Mouse (Mus musculus) heart, adult 8-10 months (tissue): ENCODE measurements around the gene Fam189a1. TPM values are rescaled to one million over a fixed set of nuclear protein-coding genes. Genes with fewer than 3 reads are reported as not detected.

Experiments used
- DNase-seq: peaks from one replicate; pipeline ENCODE4 v3.0.0; 2022; ENCODE audit warnings: low spot score
- total RNA-seq, 4 experiments: library from RNA; stranded (reverse); gene quantifications; 2 replicates each; pipeline ENCODE4 v1.2.4; 2022

Gene Fam189a1
- total RNA-seq, 4 experiments from 2014 or later, result not detected

GRCm38 (mm10) chr7:64830214-64830995 is 326.0 kb downstream of the Fam189a1 start:
- no peak for DNase-seq

GRCm38 (mm10) chr7:64821081-64821480 is 335.3 kb downstream of the Fam189a1 start:
- DNase-seq, result no peak

GRCm38 (mm10) chr7:64819683-64820082 is 336.7 kb downstream of the Fam189a1 start:
- no peak for DNase-seq

GRCm38 (mm10) chr7:64808876-64809275 is 347.5 kb downstream of the Fam189a1 start:
- DNase-seq, result no peak

GRCm38 (mm10) chr7:64805100-64805499 is 351.3 kb downstream of the Fam189a1 start:
- no peak for DNase-seq

- DNase-seq, result no peak
These were observed 360.8 kb downstream of the Fam189a1 start for GRCm38 (mm10) chr7:64795554-64795953.

- no peak for DNase-seq
These were observed 364.3 kb downstream of the Fam189a1 start for GRCm38 (mm10) chr7:64792031-64792430.

GRCm38 (mm10) chr7:64791145-64791544 is 365.2 kb downstream of the Fam189a1 start:
- no peak for DNase-seq

- DNase-seq, result no peak
These were observed 371.3 kb downstream of the Fam189a1 start for GRCm38 (mm10) chr7:64785040-64785439.

GRCm38 (mm10) chr7:64779501-64779900 is 376.9 kb downstream of the Fam189a1 start:
- DNase-seq, result no peak

GRCm38 (mm10) chr7:64776708-64777489 is 379.5 kb downstream of the Fam189a1 start:
- no peak for DNase-seq

GRCm38 (mm10) chr7:64773465-64773864 is 382.9 kb downstream of the Fam189a1 start:
- DNase-seq, result no peak

- DNase-seq, result no peak
These were observed 385.5 kb downstream of the Fam189a1 start for GRCm38 (mm10) chr7:64770779-64771390.

GRCm38 (mm10) chr7:64769768-64770167 is 386.6 kb downstream of the Fam189a1 start:
- no peak for DNase-seq

- no peak for DNase-seq
These were observed 390.8 kb downstream of the Fam189a1 start for GRCm38 (mm10) chr7:64765595-64765994.

- no peak for DNase-seq
These were observed 401.2 kb downstream of the Fam189a1 start for GRCm38 (mm10) chr7:64755141-64755540.

GRCm38 (mm10) chr7:64754161-64754560 is 402.2 kb downstream of the Fam189a1 start:
- DNase-seq, result no peak

GRCm38 (mm10) chr7:64753678-64754077 is 402.7 kb downstream of the Fam189a1 start:
- no peak for DNase-seq

GRCm38 (mm10) chr7:64752133-64752532 is 404.2 kb downstream of the Fam189a1 start:
- no peak for DNase-seq

- DNase-seq, result peak; percentile 6
These were observed 404.9 kb downstream of the Fam189a1 start for GRCm38 (mm10) chr7:64751465-64751864.

GRCm38 (mm10) chr7:64743610-64744009 is 412.8 kb downstream of the Fam189a1 start:
- no peak for DNase-seq
